10 mouse cellular contexts compared by ENCODE assay signal in the genomic region with DNA sequence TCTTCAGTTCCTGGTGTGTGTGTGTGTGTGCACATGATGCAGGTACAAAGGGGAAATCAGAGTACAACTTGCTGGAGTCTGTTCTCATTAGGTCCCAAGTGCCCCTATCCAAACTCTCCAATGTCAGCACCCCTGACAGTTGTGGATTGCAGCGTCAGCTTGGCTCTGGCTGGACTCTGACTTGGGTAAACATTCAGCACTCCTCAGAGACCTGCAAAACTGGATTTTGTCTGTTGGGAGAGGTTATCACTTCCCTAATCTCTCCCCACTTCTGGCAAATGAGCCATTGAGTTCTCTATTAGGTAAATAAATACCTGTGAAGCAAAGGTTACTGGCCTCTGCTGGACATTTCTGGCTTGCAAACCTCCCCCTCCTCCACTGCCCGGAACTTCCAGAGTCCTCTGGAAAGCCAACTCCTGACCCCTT. TPM values are rescaled to one million over a fixed set of nuclear protein-coding genes. Genes with fewer than 3 reads are reported as not detected.
DNase-seq lines count a peak whose midpoint lies in the region; ATAC-seq and TF ChIP-seq lines count a peak whose summit lies in the region.
"Had no signal": no experiment of that assay in that cellular context is flagged by ENCODE, and none has a peak within 500 bp of the region (broad histone marks: within the 10 kb centered on the region; RNA-seq: fewer than 3 reads in every experiment).

No protein-coding gene starts in this region.

- DNase-seq in urinary bladder, adult 18-20 months (ENCODE audit: low spot score in 2 of 2) = peak; percentile 24 to 60
- no peak for DNase-seq in urinary bladder, adult 2 months (ENCODE audit: low spot score)
- DNase-seq in kidney, adult 2 months = peak; percentile 90
- DNase-seq in lung, embryonic 14.5 days = peak; percentile 65
- peak; percentile 89 for DNase-seq in yolk sac, embryonic 10.5 days (ENCODE audit: low spot score)
- no peak for DNase-seq in retina, embryonic 14.5 days (ENCODE audit: low spot score)

- H3K36me3 ChIP-seq in kidney, adult 2 months (ENCODE audit: control insufficient read depth, insufficient read depth, low read length) = no peaks in the 10 kb centered on the region
- no peaks in the 10 kb centered on the region for H3K36me3 ChIP-seq in lung, embryonic 14.5 days (ENCODE audit: insufficient read depth)
- H3K36me3 ChIP-seq in neural tube, embryonic 15.5 days = no peaks in the 10 kb centered on the region
- no peaks in the 10 kb centered on the region for H3K36me3 ChIP-seq in midbrain, embryonic 13.5 days
- H3K36me3 ChIP-seq: embryonic facial prominence, embryonic 15.5 days had no signal

- no peaks in the 10 kb centered on the region for H3K9me3 ChIP-seq in lung, embryonic 14.5 days (ENCODE audit: low read depth, low read length)
- no peaks in the 10 kb centered on the region for H3K9me3 ChIP-seq in neural tube, embryonic 15.5 days (replicated peaks)
- no peaks in the 10 kb centered on the region for H3K9me3 ChIP-seq in midbrain, embryonic 13.5 days
- H3K9me3 ChIP-seq: embryonic facial prominence, embryonic 15.5 days had no signal

- no peak overlapping the region for H3K4me3 ChIP-seq in kidney, adult 2 months (ENCODE audit: insufficient read depth, low read depth, low read length)
- H3K4me3 ChIP-seq in lung, embryonic 14.5 days (ENCODE audit: low read depth, low read length) = no peak overlapping the region
- no peak overlapping the region for H3K4me3 ChIP-seq in neural tube, embryonic 15.5 days (replicated peaks)
- no peak overlapping the region for H3K4me3 ChIP-seq in midbrain, embryonic 13.5 days (replicated peaks)
- H3K4me3 ChIP-seq: embryonic facial prominence, embryonic 15.5 days had no signal

- H3K4me2 ChIP-seq in lung, embryonic 14.5 days = no peak overlapping the region
- no peak overlapping the region for H3K4me2 ChIP-seq in neural tube, embryonic 15.5 days
- H3K4me2 ChIP-seq in midbrain, embryonic 13.5 days (replicated peaks) = no peak overlapping the region
- H3K4me2 ChIP-seq: embryonic facial prominence, embryonic 15.5 days had no signal

- H3K4me1 ChIP-seq in kidney, adult 2 months (ENCODE audit: control insufficient read depth, insufficient read depth, low read length) = peaks cover 10% of the 10 kb centered on the region; the same call in 1 of the 2 replicates
- H3K4me1 ChIP-seq in lung, embryonic 14.5 days (ENCODE audit: insufficient read depth) = peaks cover 11% of the 10 kb centered on the region
- H3K4me1 ChIP-seq in neural tube, embryonic 15.5 days = 0 out of 2 replicates have a peak, but pooled peaks cover 2% of the 10 kb centered on the region
- peaks cover 1% of the 10 kb centered on the region; the same call in 1 of the 2 replicates for H3K4me1 ChIP-seq in midbrain, embryonic 13.5 days (replicated peaks)

- no peak for TF ChIP-seq POLR2A in kidney, adult 2 months (IDR thresholded peaks at IDR 0.05; ENCODE audit: low read depth, low read length)

- no peaks in the 10 kb centered on the region for H3K27me3 ChIP-seq in kidney, adult 2 months (replicated peaks; ENCODE audit: control insufficient read depth, insufficient read depth, low read length)
- no peaks in the 10 kb centered on the region for H3K27me3 ChIP-seq in lung, embryonic 14.5 days (ENCODE audit: insufficient read depth, low read length)
- no peaks in the 10 kb centered on the region for H3K27me3 ChIP-seq in neural tube, embryonic 15.5 days (replicated peaks)
- H3K27me3 ChIP-seq in midbrain, embryonic 13.5 days = no peaks in the 10 kb centered on the region
- H3K27me3 ChIP-seq: embryonic facial prominence, embryonic 15.5 days had no signal

- WGBS in kidney, adult 2 months = 5% methylated on average over 2 of the region's 2 CpGs
- 8% methylated on average over 2 of the region's 2 CpGs for WGBS in lung, embryonic 14.5 days
- 58% methylated on average over 2 of the region's 2 CpGs for WGBS in neural tube, embryonic 15.5 days
- 56% methylated on average over 2 of the region's 2 CpGs for WGBS in midbrain, embryonic 13.5 days

- peak overlapping the region; percentile 92 for H3K27ac ChIP-seq in kidney, adult 2 months (ENCODE audit: insufficient read depth, low read depth, low read length)
- no peak overlapping the region; the same call in 1 of the 2 replicates for H3K27ac ChIP-seq in lung, embryonic 14.5 days (ENCODE audit: low read depth)
- no peak overlapping the region for H3K27ac ChIP-seq in neural tube, embryonic 15.5 days (replicated peaks)
- no peak overlapping the region for H3K27ac ChIP-seq in midbrain, embryonic 13.5 days
- H3K27ac ChIP-seq: embryonic facial prominence, embryonic 15.5 days had no signal

- peak; percentile 71 for ATAC-seq in lung, embryonic 14.5 days (ENCODE audit: insufficient read depth)
- no peak for ATAC-seq in neural tube, embryonic 15.5 days (ENCODE audit: low FRiP score)
- ATAC-seq in midbrain, embryonic 13.5 days = no peak

- TF ChIP-seq CTCF in kidney, adult 2 months (conservative IDR thresholded peaks at IDR 0.05; ENCODE audit: insufficient read depth, insufficient read length, low read depth, low read length) = no peak
- TF ChIP-seq CTCF in lung, embryonic 14.5 days (IDR thresholded peaks at IDR 0.05; ENCODE audit: low read depth) = no peak

- no peak overlapping the region for H3K9ac ChIP-seq in lung, embryonic 14.5 days
- no peak overlapping the region for H3K9ac ChIP-seq in neural tube, embryonic 15.5 days (replicated peaks)
- H3K9ac ChIP-seq in midbrain, embryonic 13.5 days (replicated peaks) = no peak overlapping the region
- H3K9ac ChIP-seq: embryonic facial prominence, embryonic 15.5 days had no signal

RNA-seq across cellular contexts. Expression of a gene that starts 10.3 kb away (rescaled TPM):
- 0.13 and 0.21 TPM in 2 replicates for polyA plus RNA-seq in urinary bladder, adult 2 months (2012; rRNA removed)
- 0.04 TPM in 1 of 2 replicates, not detected in the other for polyA plus RNA-seq in kidney, adult 2 months (2012; rRNA removed)
- polyA plus RNA-seq in lung, embryonic 14.5 days (2014; fragmentation: Nextera tagmentation; extraction: Ambion mirVana) = not detected in 2 replicates
- polyA plus RNA-seq in neural tube, embryonic 15.5 days (2015; fragmentation: Nextera tagmentation; extraction: Ambion mirVana) = not detected in 2 replicates
- polyA plus RNA-seq in midbrain, embryonic 13.5 days (2015; fragmentation: Nextera tagmentation; extraction: Ambion mirVana) = not detected in 2 replicates
- polyA plus RNA-seq: thymus, postnatal 0 days had no signal

Comparison
In these comparisons a context has a peak if more than half of its experiments do, and no peak if none do; other contexts are left out.
1. DNase-seq: peak in urinary bladder, adult 18-20 months (2 of 2), kidney, adult 2 months (single experiment), lung, embryonic 14.5 days (single experiment) and yolk sac, embryonic 10.5 days (single experiment); none in urinary bladder, adult 2 months (single experiment) and retina, embryonic 14.5 days (single experiment).